Mouse (Mus musculus) intestine, embryonic 16.5 days (tissue): ENCODE results near the gene Olr1. TPM values are rescaled to one million over a fixed set of nuclear protein-coding genes. Genes with fewer than 3 reads are reported as not detected.

Source experiments
- polyA plus RNA-seq: library from polyadenylated mRNA; unstranded; fragments of >200 nt; fragmentation: Nextera tagmentation; extraction: Ambion mirVana; gene quantifications from 2 replicates; pipeline ENCODE4 v1.2.1, GENCODE M21; 2015

Gene Olr1
- polyA plus RNA-seq, 1 experiment from 2014 or later: 0.06 TPM

Other genes with a start within 250 kb of the Olr1 start
- gene Cd69, start 231.7 kb downstream of the Olr1 start, polyA plus RNA-seq: 0.24 and 0.37 TPM in 2 replicates
- gene 4922502D21Rik, start 175.4 kb downstream of the Olr1 start, polyA plus RNA-seq: not detected in 2 replicates
- gene Clec12a, start 164.5 kb downstream of the Olr1 start, polyA plus RNA-seq: 0.77 and 0.88 TPM in 2 replicates
- gene Clec12b, start 121.3 kb downstream of the Olr1 start, polyA plus RNA-seq: 0.10 and 0.23 TPM in 2 replicates
- gene Clec1b, start 109.9 kb downstream of the Olr1 start, polyA plus RNA-seq: 0.76 and 0.89 TPM in 2 replicates
- gene Clec9a, start 98.3 kb downstream of the Olr1 start, polyA plus RNA-seq: 0.09 and 0.15 TPM in 2 replicates
- 3.6 and 3.8 TPM in 2 replicates for gene Clec1a, start 55.2 kb downstream of the Olr1 start, polyA plus RNA-seq
- gene Tmem52b, start 5.4 kb upstream of the Olr1 start, polyA plus RNA-seq: 0.11 TPM in 1 of 2 replicates, not detected in the other
- gene Gabarapl1, start 26.0 kb upstream of the Olr1 start, polyA plus RNA-seq: 37.9 and 38.7 TPM in 2 replicates
- not detected in 2 replicates for gene Klre1, start 70.7 kb upstream of the Olr1 start, polyA plus RNA-seq
- 1.6 and 2.4 TPM in 2 replicates for gene Klrd1, start 84.6 kb upstream of the Olr1 start, polyA plus RNA-seq
- 0.59 and 0.79 TPM in 2 replicates for gene Klrk1, start 116.7 kb upstream of the Olr1 start, polyA plus RNA-seq
- not detected in 2 replicates for gene Klrc3, start 136.2 kb upstream of the Olr1 start, polyA plus RNA-seq
- 0.09 and 0.11 TPM in 2 replicates for gene Klrc2, start 153.5 kb upstream of the Olr1 start, polyA plus RNA-seq
- gene Klrc1, start 171.8 kb upstream of the Olr1 start, polyA plus RNA-seq: 0.27 and 0.49 TPM in 2 replicates
- gene Klri1, start 210.0 kb upstream of the Olr1 start, polyA plus RNA-seq: not detected in 2 replicates
- 0.07 and 0.15 TPM in 2 replicates for gene Klri2, start 233.3 kb upstream of the Olr1 start, polyA plus RNA-seq